Mouse (Mus musculus): ENCODE results near the gene Arhgap10. TPM values are rescaled to one million over a fixed set of nuclear protein-coding genes. Genes with fewer than 3 reads are reported as not detected.

Gene Arhgap10
- polyA plus RNA-seq, 1 experiment from 2014 or later, result 11.2 TPM

DNA sequence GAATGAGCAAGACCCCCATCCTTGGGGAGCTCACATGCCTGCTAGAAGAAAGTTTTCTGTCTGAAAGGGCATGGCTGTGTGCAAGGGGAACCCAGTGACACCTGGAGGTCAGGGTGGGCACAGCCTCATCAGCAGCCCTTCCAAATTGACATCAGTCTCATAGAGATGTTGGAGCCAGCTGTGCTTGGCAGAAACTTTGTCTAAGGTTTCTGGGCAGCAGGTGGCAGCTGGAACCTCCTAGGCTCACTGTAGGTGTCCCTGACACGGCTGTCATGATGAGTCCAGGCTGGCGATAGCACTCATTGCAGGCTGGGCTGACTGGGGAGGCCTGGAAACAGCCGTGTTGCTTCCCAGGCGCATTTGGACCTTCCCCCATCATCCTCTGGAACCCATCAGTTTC, 294.6 kb downstream of the Arhgap10 start:
- WGBS, result 84% methylated on average over 4 of the region's 4 CpGs

DNA sequence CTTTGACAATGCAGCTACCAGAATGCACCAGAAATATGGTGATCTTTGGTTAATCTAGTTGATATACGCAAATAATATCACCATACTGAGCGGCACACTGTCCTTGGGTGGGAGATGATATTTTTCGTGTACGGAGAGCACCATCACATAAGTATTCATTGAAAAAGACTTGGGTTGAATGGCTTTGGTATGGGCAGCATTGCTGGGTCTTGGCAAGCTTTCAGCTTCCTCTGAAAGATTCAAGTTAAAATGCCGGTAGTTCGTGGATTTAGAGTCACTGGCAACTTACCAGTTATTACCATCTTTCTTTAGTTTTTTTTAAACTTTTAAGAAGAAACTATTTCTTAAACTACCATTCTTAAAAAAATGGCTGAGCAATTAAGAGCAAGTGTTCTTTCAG, 302.6 kb downstream of the Arhgap10 start:
- H3K4me2 ChIP-seq (replicated peaks), result no peak overlapping the region
- 89% methylated on average over 6 of the region's 6 CpGs for WGBS
- H3K4me1 ChIP-seq, result 0 out of 2 replicates have a peak, but pooled peaks cover 3% of the 10 kb centered on the region
- no peak for ATAC-seq (ENCODE audit: low FRiP score, low read depth)
- H3K9ac ChIP-seq (replicated peaks), result no peak overlapping the region
- no peaks in the 10 kb centered on the region for H3K36me3 ChIP-seq
- H3K27ac ChIP-seq (replicated peaks), result no peak overlapping the region
- no peaks in the 10 kb centered on the region for H3K27me3 ChIP-seq
- no peak overlapping the region for H3K4me3 ChIP-seq
- H3K9me3 ChIP-seq, result no peaks in the 10 kb centered on the region

More for the DNA sequence above, 294.6 kb downstream of the Arhgap10 start:
- Histone ChIP-seq H3K9me3 (no peaks in the 10 kb centered on the region), H3K4me1 (no peaks in the 10 kb centered on the region), H3K4me3 (no peak overlapping the region), H3K27ac (replicated peaks) (no peak overlapping the region), H3K4me2 (replicated peaks) (no peak overlapping the region), H3K9ac (replicated peaks) (no peak overlapping the region), H3K36me3 (no peaks in the 10 kb centered on the region), H3K27me3 (no peaks in the 10 kb centered on the region)
- ATAC-seq (ENCODE audit: low FRiP score, low read depth), result no peak

DNA sequence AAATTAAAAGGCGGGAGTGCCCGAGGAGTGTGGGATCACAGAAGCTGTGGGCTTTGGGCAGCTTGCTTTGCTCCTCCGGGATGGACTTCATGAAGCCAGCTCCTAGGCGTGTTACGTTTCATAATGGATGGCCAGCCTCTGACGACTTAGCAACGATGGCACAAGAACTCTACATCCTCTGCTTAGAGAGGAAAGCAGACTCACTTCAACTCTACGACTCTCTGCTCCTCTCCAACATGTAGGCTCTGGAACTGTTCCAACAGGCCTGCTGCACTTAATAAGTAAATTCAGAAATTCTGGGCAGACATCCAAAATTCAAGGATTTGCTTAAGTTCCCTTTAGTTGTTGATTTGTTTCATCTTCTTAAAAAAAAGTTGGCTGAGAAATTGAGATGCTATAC, 303.1 kb downstream of the Arhgap10 start:
- Histone ChIP-seq H3K9ac (replicated peaks) (no peak overlapping the region), H3K4me3 (no peak overlapping the region), H3K27ac (replicated peaks) (no peak overlapping the region), H3K27me3 (no peaks in the 10 kb centered on the region), H3K4me2 (replicated peaks) (no peak overlapping the region), H3K9me3 (no peaks in the 10 kb centered on the region), H3K4me1 (0 out of 2 replicates have a peak, but pooled peaks cover 3% of the 10 kb centered on the region), H3K36me3 (no peaks in the 10 kb centered on the region)
- ATAC-seq (ENCODE audit: low FRiP score, low read depth), result no peak
- 85% methylated on average over 8 of the region's 8 CpGs for WGBS

DNA sequence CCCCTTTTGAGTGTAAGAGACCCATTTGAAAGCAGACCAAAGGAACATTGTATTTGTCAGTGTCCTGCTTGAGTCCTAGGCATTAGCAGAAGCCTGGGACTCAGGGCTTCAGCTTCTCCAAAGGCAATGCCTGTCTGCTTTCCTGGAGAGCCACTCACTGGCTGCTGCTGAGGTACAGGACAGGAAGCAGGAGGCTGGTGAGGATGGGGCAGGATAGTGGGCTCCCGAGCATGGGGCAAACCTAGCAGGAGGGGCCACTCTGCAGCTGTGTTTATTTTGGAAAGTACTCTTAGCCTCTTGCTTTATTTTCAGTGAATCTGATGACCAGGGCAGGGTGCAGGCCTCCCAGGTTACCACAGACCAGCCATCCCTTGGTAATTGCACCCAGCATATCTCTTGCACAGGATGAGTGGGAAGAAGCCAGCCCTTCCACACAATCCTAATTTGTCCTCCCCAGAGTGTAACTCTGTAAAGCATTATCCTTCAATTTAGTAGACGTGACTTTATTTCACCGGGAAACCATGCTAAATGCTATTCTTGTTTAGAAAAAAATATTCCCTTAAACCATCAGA, 303.8 kb downstream of the Arhgap10 start:
- Histone ChIP-seq H3K36me3 (no peaks in the 10 kb centered on the region), H3K9ac (replicated peaks) (no peak overlapping the region)

DNA sequence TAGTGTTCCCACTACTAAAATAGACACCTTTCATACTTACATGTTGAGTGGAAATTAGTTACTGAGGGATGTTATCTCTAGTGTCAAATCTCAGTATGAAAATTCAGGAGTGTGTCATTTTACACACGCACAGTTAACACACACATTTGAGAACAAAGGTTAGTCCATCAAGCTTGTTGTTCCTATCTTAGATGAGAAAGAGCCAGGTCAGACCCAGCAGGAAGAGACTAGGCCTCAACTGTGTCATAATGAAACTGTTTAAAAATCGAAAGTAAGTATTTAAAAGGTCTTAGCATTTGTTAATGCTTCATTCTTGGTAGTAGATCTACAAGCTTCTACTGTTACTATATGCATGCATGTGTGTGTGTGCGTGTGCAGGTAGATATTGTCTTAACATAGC, 308.5 kb downstream of the Arhgap10 start:
- 90% methylated on average over 3 of the region's 3 CpGs for WGBS
- Histone ChIP-seq H3K27ac (replicated peaks) (no peak overlapping the region), H3K9me3 (no peaks in the 10 kb centered on the region), H3K9ac (replicated peaks) (no peak overlapping the region), H3K4me3 (no peak overlapping the region), H3K4me2 (replicated peaks) (no peak overlapping the region), H3K4me1 (no peaks in the 10 kb centered on the region), H3K27me3 (no peaks in the 10 kb centered on the region), H3K36me3 (no peaks in the 10 kb centered on the region)
- ATAC-seq (ENCODE audit: low FRiP score, low read depth), result no peak

More for the DNA sequence above, 303.8 kb downstream of the Arhgap10 start:
- Histone ChIP-seq H3K9me3 (no peaks in the 10 kb centered on the region), H3K27me3 (no peaks in the 10 kb centered on the region), H3K4me1 (0 out of 2 replicates have a peak, but pooled peaks cover 3% of the 10 kb centered on the region), H3K27ac (replicated peaks) (no peak overlapping the region), H3K4me2 (replicated peaks) (no peak overlapping the region), H3K4me3 (no peak overlapping the region)
- 89% methylated on average over 3 of the region's 3 CpGs for WGBS
- ATAC-seq (ENCODE audit: low FRiP score, low read depth), result no peak

Other genes starting within 250 kb of the Arhgap10 start
- 22.9 and 24.2 TPM in 2 replicates for gene Prmt9, start 31.4 kb upstream of the Arhgap10 start, polyA plus RNA-seq (2016; fragmentation: Nextera tagmentation; extraction: Ambion mirVana)
- gene Tmem184c, start 92.7 kb upstream of the Arhgap10 start, polyA plus RNA-seq (2016; fragmentation: Nextera tagmentation; extraction: Ambion mirVana), result 54.1 and 54.8 TPM in 2 replicates
- 9.4 and 11.9 TPM in 2 replicates for gene Ednra, start 206.5 kb upstream of the Arhgap10 start, polyA plus RNA-seq (2016; fragmentation: Nextera tagmentation; extraction: Ambion mirVana)

Measured in midbrain, embryonic 12.5 days (tissue).